ENCODE assay signal across 8 mouse cellular contexts in the genomic region with DNA sequence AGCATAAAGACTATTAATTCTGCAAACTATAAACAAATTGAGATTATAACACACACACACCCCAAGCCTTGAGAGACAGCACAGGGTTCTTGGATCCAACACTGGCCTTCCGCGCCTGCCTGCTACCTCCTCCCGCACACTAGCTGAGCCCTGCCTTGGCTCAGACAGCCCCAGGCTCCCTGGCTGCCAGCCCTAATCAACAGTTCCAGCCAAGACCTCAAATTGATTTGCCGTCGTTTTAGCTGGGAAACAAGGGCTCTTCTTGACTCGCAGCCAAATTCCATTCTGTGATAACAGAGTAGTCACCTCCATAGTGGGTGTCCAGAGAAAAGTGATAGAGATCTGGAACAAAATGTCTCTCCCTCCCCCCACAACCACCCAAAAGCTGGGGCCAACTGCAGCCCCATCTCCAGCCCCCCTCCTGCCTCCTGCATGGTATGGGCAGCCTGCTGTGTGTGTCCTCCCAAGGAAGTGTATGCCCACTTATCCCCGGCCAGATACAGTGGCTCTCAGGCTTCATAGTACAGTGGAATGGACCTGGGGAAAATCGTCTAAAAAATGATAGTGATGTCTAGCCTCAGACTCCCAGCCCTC. TPM values are rescaled to one million over a fixed set of nuclear protein-coding genes. Genes with fewer than 3 reads are reported as not detected.
A peak's percentile ranks its signal among the peaks of the same experiment; 100 is the strongest.
DNase-seq lines count a peak whose midpoint lies in the region; ATAC-seq lines count a peak whose summit lies in the region.

No protein-coding gene starts in this region.

- no peak for DNase-seq in heart, adult 9 months (ENCODE audit: low spot score in 2 of 2)
- no peak for DNase-seq in midbrain, embryonic 11.5 days (ENCODE audit: low spot score, missing footprints)
- DNase-seq in ovary, postnatal 36 days (ENCODE audit: low spot score): peak; percentile 37
- DNase-seq in c-Kit-positive CD71-positive TER-119-positive erythroid progenitor cells, embryonic 14.5 days (ENCODE audit: low spot score): no peak
- DNase-seq in thymus, postnatal 36 days: no peak

- no peaks in the 10 kb centered on the region for H3K9me3 ChIP-seq in heart, embryonic 12.5 days (replicated peaks)
- H3K9me3 ChIP-seq in midbrain, embryonic 12.5 days: no peaks in the 10 kb centered on the region
- H3K9me3 ChIP-seq in midbrain, embryonic 11.5 days (ENCODE audit: control insufficient read depth, low read length): no peaks in the 10 kb centered on the region
- no peaks in the 10 kb centered on the region for H3K9me3 ChIP-seq in forebrain, embryonic 15.5 days

- H3K27ac ChIP-seq in heart, embryonic 12.5 days (ENCODE audit: poor library complexity, severe bottlenecking): no peak overlapping the region
- peak overlapping the region; percentile 26; the same call in 1 of the 2 replicates for H3K27ac ChIP-seq in midbrain, embryonic 12.5 days (replicated peaks)
- no peak overlapping the region for H3K27ac ChIP-seq in midbrain, embryonic 11.5 days (ENCODE audit: low read depth, low read length)
- H3K27ac ChIP-seq in forebrain, embryonic 15.5 days (replicated peaks): peak overlapping the region; percentile 90

- 0 out of 2 replicates have a peak, but pooled peaks have one; percentile 51 for ATAC-seq in heart, embryonic 12.5 days (ENCODE audit: insufficient number of reproducible peaks, low FRiP score)
- no peak for ATAC-seq in midbrain, embryonic 12.5 days (ENCODE audit: low FRiP score, low read depth)
- no peak for ATAC-seq in midbrain, embryonic 11.5 days (ENCODE audit: low FRiP score)
- peak; percentile 83 for ATAC-seq in forebrain, embryonic 15.5 days (replicated peaks)

- peaks cover 15% of the 10 kb centered on the region for H3K4me1 ChIP-seq in heart, embryonic 12.5 days (replicated peaks)
- peaks cover 10% of the 10 kb centered on the region; the same call in 1 of the 2 replicates for H3K4me1 ChIP-seq in midbrain, embryonic 12.5 days
- H3K4me1 ChIP-seq in midbrain, embryonic 11.5 days (ENCODE audit: control insufficient read depth, insufficient read depth, low read length): no peaks in the 10 kb centered on the region
- H3K4me1 ChIP-seq in forebrain, embryonic 15.5 days: peaks cover 55% of the 10 kb centered on the region

- H3K4me3 ChIP-seq in heart, embryonic 12.5 days: no peak overlapping the region
- no peak overlapping the region for H3K4me3 ChIP-seq in midbrain, embryonic 12.5 days
- H3K4me3 ChIP-seq in midbrain, embryonic 11.5 days (ENCODE audit: low read depth, low read length): no peak overlapping the region
- no peak overlapping the region for H3K4me3 ChIP-seq in forebrain, embryonic 15.5 days

- peaks cover 7% of the 10 kb centered on the region; the same call in 1 of the 2 replicates for H3K27me3 ChIP-seq in heart, embryonic 12.5 days (replicated peaks)
- no peaks in the 10 kb centered on the region; the same call in 1 of the 2 replicates for H3K27me3 ChIP-seq in midbrain, embryonic 12.5 days
- H3K27me3 ChIP-seq in midbrain, embryonic 11.5 days (ENCODE audit: control insufficient read depth, insufficient read depth, low read length): no peaks in the 10 kb centered on the region
- H3K27me3 ChIP-seq in forebrain, embryonic 15.5 days: no peaks in the 10 kb centered on the region

- H3K9ac ChIP-seq in heart, embryonic 12.5 days: no peak overlapping the region
- H3K9ac ChIP-seq in midbrain, embryonic 12.5 days (replicated peaks): no peak overlapping the region
- H3K9ac ChIP-seq in midbrain, embryonic 11.5 days (ENCODE audit: low read length): no peak overlapping the region
- H3K9ac ChIP-seq in forebrain, embryonic 15.5 days (replicated peaks): 0 out of 2 replicates have a peak overlapping the region, but pooled peaks have one; percentile 3

- peak overlapping the region; percentile 9; the same call in 1 of the 2 replicates for H3K4me2 ChIP-seq in heart, embryonic 12.5 days
- H3K4me2 ChIP-seq in midbrain, embryonic 12.5 days (replicated peaks): no peak overlapping the region
- H3K4me2 ChIP-seq in midbrain, embryonic 11.5 days: no peak overlapping the region
- H3K4me2 ChIP-seq in forebrain, embryonic 15.5 days (replicated peaks): no peak overlapping the region

- 17% methylated on average over 8 of the region's 8 CpGs for WGBS in heart, embryonic 12.5 days
- 73% methylated on average over 8 of the region's 8 CpGs for WGBS in midbrain, embryonic 12.5 days
- WGBS in midbrain, embryonic 11.5 days: 77% methylated on average over 8 of the region's 8 CpGs
- 17% methylated on average over 8 of the region's 8 CpGs for WGBS in forebrain, embryonic 15.5 days

- H3K36me3 ChIP-seq in heart, embryonic 12.5 days: no peaks in the 10 kb centered on the region
- no peaks in the 10 kb centered on the region for H3K36me3 ChIP-seq in midbrain, embryonic 12.5 days
- no peaks in the 10 kb centered on the region for H3K36me3 ChIP-seq in midbrain, embryonic 11.5 days (ENCODE audit: control insufficient read depth, insufficient read depth, low read length)
- H3K36me3 ChIP-seq in forebrain, embryonic 15.5 days: no peaks in the 10 kb centered on the region

RNA-seq across cellular contexts. Expression of a gene that starts 18.9 kb away (rescaled TPM):
- 2.1 and 2.2 TPM in 2 replicates for polyA plus RNA-seq in heart, embryonic 12.5 days (2016; fragmentation: Nextera tagmentation; extraction: Ambion mirVana)
- polyA plus RNA-seq in midbrain, embryonic 12.5 days (2016; fragmentation: Nextera tagmentation; extraction: Ambion mirVana): 22.0 and 22.6 TPM in 2 replicates
- 14.7 and 14.8 TPM in 2 replicates for polyA plus RNA-seq in midbrain, embryonic 11.5 days (2014; fragmentation: Nextera tagmentation; extraction: Ambion mirVana)
- 26.8 and 30.2 TPM in 2 replicates for polyA plus RNA-seq in forebrain, embryonic 15.5 days (2015; fragmentation: Nextera tagmentation; extraction: Ambion mirVana)

Comparison
In these comparisons a context has a peak if more than half of its experiments do, and no peak if none do; other contexts are left out.
1. H3K27ac ChIP-seq: peak in midbrain, embryonic 12.5 days (single experiment) and forebrain, embryonic 15.5 days (single experiment); none in heart, embryonic 12.5 days (single experiment) and midbrain, embryonic 11.5 days (single experiment).
2. ATAC-seq: peak in heart, embryonic 12.5 days (single experiment) and forebrain, embryonic 15.5 days (single experiment); none in midbrain, embryonic 12.5 days (single experiment) and midbrain, embryonic 11.5 days (single experiment).